Mouse (Mus musculus): ENCODE data around the gene Rims3. TPM values are rescaled to one million over a fixed set of nuclear protein-coding genes. Genes with fewer than 3 reads are reported as not detected.
A peak's percentile ranks its signal among the peaks of the same experiment; 100 is the strongest.

The Rims3 gene
- polyA plus RNA-seq, 1 experiment from 2014 or later: 23.3 TPM

DNA sequence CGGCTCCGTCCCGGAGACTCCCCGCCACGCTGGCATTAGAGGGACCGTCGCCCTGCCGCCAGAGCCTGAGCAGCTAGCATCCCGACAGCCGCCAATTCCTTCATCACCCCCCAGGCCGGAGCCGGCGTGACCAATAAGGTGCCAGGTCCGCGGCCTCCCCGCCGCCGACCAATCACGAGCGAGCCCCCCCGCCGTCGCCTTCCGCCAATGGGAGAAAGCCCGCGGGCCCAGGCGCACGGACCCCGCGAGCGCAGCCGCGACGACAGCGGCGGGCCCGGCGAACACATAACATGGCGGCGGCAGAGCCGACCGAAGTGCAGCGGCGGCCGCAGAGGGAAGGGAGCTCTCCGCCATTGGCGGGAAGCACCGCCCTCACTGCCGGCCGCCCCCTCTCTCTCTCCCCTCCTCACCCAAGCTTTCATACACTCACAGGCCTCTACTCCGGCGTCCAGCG is 29.5 kb upstream of the Rims3 start:
- peak overlapping the region; percentile 76 for H3K4me3 ChIP-seq (replicated peaks)
- H3K27me3 ChIP-seq (replicated peaks): no peaks in the 10 kb centered on the region
- no peaks in the 10 kb centered on the region for H3K36me3 ChIP-seq
- ATAC-seq (ENCODE audit: low FRiP score): peak; percentile 96
- peak overlapping the region; percentile 73 for H3K4me2 ChIP-seq
- H3K9ac ChIP-seq (replicated peaks): peak overlapping the region; percentile 100
- peak overlapping the region; percentile 100 for H3K27ac ChIP-seq (replicated peaks)
- 1% methylated on average over 37 of the region's 53 CpGs for WGBS
- H3K4me1 ChIP-seq: peaks cover 28% of the 10 kb centered on the region
- no peaks in the 10 kb centered on the region for H3K9me3 ChIP-seq (replicated peaks)

DNA sequence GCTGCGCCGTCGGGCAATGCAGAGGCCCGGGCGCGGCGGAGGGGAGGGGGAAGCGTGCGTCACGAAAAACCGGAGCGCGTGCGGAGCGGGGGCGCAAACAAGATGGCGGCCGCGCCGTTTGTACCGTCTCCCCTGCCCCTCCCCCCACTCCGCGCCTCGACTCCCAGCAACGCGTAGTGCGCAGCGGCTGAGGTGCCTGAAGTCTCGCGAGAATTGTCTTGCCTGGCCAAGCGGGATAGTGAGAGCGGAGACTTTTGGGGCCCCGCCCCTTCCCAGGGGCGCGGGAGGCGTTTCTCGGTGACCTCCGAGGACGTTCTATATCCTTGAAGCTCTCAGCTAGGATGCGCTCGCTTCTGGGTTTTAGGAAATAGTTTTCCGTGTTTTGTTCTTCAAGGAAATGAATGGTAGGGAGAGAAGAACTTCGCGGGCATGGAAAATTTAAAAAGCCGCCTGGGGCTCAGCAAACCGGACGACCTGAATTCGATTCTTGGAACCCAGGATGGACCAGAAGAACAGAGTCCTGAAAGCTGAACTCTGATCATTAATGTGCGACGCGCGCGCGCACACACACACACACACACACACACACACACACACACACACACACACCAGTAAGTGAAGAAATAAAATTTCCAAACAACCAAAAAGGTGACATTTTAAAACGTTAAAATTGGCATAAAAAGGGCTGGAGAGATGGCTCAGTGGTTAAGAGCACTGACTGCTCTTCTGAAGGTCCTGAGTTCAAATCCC is 28.9 kb upstream of the Rims3 start:
- H3K27me3 ChIP-seq (replicated peaks): no peaks in the 10 kb centered on the region
- ATAC-seq (ENCODE audit: low FRiP score): peak; percentile 97
- WGBS: under 1% methylated on average over 55 of the region's 55 CpGs

DNA sequence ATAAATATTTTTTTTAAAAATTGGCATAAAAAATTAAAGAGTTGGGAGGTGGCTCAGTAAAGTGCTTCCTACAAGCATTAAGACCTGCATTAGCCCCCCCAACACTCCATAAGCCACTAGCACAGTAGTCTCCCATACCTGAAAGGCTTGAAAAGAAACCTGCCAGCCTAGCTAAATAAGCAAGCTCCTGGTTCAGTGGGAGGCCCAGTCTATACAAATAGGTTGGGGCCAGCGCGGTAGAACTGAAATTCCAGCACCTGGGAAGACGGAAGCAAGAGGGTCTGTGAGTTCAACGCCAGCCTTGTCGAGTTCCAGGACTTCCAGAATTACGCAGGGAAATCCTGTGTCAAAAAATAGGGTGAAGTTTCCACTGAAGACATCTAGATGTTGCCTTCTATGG is 28.2 kb upstream of the Rims3 start:
- 94% methylated on average over 6 of the region's 6 CpGs for WGBS
- Histone ChIP-seq H3K27me3 (replicated peaks) (no peaks in the 10 kb centered on the region), H3K27ac (replicated peaks) (peak overlapping the region; percentile 100), H3K9ac (replicated peaks) (no peak overlapping the region), H3K36me3 (no peaks in the 10 kb centered on the region), H3K9me3 (replicated peaks) (no peaks in the 10 kb centered on the region), H3K4me2 (peak overlapping the region; percentile 73), H3K4me1 (peaks cover 28% of the 10 kb centered on the region), H3K4me3 (replicated peaks) (peak overlapping the region; percentile 76)
- no peak for ATAC-seq (ENCODE audit: low FRiP score)

More for the DNA sequence above, 28.9 kb upstream of the Rims3 start:
- Histone ChIP-seq H3K36me3 (no peaks in the 10 kb centered on the region), H3K27ac (replicated peaks) (peak overlapping the region; percentile 100), H3K4me3 (replicated peaks) (peak overlapping the region; percentile 76), H3K9me3 (replicated peaks) (no peaks in the 10 kb centered on the region), H3K4me2 (peak overlapping the region; percentile 73), H3K4me1 (peaks cover 28% of the 10 kb centered on the region), H3K9ac (replicated peaks) (peak overlapping the region; percentile 100)

DNA sequence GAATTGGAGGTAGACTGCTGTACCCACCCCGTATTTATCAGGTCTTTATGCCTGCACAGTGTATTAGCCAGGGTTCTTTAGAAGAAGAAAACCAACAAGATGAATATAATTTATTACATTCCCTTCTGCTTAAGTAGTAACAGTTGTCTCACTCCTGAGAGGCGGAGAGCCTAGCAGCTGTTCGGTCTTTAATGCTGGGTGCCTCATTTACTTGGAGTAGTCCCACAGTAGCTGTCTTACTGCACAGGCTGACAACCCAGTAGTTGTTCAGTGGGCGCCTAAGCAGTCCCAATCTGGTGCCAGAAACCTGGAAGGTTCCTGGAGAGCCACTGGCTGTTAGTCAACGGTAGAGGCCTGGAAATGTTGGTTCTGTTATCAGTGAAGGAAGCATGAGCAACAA is 23.8 kb upstream of the Rims3 start:
- no peak for ATAC-seq (ENCODE audit: low FRiP score)
- no peaks in the 10 kb centered on the region for H3K27me3 ChIP-seq (replicated peaks)
- H3K4me1 ChIP-seq: peaks cover 2% of the 10 kb centered on the region; the same call in 1 of the 2 replicates
- no peak overlapping the region for H3K27ac ChIP-seq (replicated peaks)
- H3K4me2 ChIP-seq: no peak overlapping the region
- H3K9me3 ChIP-seq (replicated peaks): no peaks in the 10 kb centered on the region
- no peak overlapping the region for H3K4me3 ChIP-seq (replicated peaks)
- 74% methylated on average over 5 of the region's 5 CpGs for WGBS
- H3K9ac ChIP-seq (replicated peaks): no peak overlapping the region
- no peaks in the 10 kb centered on the region for H3K36me3 ChIP-seq

DNA sequence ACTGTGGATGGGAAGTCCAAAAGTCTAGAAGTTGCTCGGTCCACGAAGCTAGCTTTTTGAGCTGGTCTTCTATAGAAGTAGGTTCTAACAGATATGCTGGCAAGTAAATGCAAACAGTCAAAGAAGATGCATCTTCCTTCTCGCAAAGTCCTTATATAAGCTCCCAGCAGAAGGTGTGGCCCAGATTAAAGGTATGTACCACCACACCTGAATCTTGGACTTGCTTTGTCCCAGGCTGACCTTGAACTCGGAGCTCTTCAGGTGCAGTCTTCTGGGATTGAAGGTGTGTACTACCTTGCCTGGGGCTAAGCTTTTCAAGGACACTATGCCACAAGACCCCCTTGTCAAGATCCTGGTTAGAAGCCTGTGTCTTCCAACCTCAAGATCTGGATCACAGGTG is 23.1 kb upstream of the Rims3 start, which contains the start of gene Nfyc:
Nfyc (minus strand) TSS at position 101 of the 400 bp plus-strand sequence.
- no peak within 1 kb of the TSS for H3K4me2 ChIP-seq
- WGBS: 95% methylated on average over 4 of the region's 4 CpGs
- H3K9me3 ChIP-seq (replicated peaks): no peaks in the 10 kb centered on the region
- H3K27ac ChIP-seq (replicated peaks): no peak within 1 kb of the TSS
- ATAC-seq (ENCODE audit: low FRiP score): no peak
- no peaks in the 10 kb centered on the region for H3K4me1 ChIP-seq
- no peak within 1 kb of the TSS for H3K4me3 ChIP-seq (replicated peaks)
- no peaks in the 10 kb centered on the region for H3K27me3 ChIP-seq (replicated peaks)
- H3K9ac ChIP-seq (replicated peaks): no peak within 1 kb of the TSS
- no peaks in the 10 kb centered on the region for H3K36me3 ChIP-seq

DNA sequence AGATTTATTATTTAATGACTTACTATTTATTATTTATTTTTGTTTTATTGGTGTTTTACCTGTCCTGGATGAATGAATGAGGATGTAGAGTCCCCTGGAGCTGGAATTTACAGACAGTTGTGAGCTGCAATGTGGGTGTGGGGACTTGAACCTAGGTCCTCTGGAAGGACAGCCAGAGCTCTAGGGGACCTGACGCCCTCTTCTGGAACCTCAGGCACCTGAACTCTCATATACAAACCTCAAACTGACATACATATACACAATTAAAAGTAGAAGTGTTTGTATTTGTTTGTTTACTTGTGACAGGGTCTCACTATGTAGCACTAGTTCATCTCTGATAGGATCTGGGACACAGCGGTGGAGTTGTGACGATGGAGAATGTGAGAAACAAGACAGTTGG is 13.3 kb upstream of the Rims3 start:
- no peaks in the 10 kb centered on the region for H3K27me3 ChIP-seq (replicated peaks)
- H3K27ac ChIP-seq (replicated peaks): no peak overlapping the region
- H3K4me1 ChIP-seq: no peaks in the 10 kb centered on the region
- no peak for ATAC-seq (ENCODE audit: low FRiP score)
- 90% methylated on average over 3 of the region's 3 CpGs for WGBS
- no peaks in the 10 kb centered on the region for H3K36me3 ChIP-seq
- no peak overlapping the region for H3K4me3 ChIP-seq (replicated peaks)
- H3K4me2 ChIP-seq: no peak overlapping the region
- no peaks in the 10 kb centered on the region for H3K9me3 ChIP-seq (replicated peaks)
- no peak overlapping the region for H3K9ac ChIP-seq (replicated peaks)

DNA sequence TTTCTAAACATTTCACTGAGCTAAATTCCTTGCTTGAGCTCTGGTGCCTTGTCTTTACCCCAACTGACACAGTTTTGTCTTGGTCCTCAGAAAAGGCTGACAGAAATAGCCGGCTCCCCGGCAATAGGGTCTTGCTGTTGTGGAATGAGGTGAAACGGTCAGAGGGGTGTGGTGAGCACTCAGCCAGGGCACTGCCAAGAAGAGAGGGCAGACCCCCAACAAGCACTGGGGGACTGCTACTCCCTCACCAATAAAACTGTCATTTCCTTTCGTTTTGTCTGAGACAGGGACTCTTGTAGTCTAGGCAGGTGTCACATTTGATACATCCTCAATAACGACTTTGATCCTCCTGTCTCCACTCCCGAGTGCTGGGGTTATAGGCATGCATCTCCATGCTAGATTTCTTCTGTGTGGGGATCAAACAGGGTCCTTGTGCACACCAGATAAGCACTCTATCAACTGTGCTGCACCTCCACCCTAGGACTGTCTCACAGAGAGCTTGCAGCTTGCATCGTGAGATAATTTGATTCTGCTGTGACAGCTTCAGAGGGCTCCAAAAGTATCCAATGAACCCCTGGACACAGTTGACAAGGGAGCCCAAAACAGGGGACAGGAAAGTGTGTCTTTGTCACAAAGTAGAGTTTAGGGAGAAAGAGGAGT is 10.1 kb upstream of the Rims3 start:
- no peak overlapping the region for H3K27ac ChIP-seq (replicated peaks)
- H3K4me1 ChIP-seq: peaks cover 9% of the 10 kb centered on the region; the same call in 1 of the 2 replicates
- H3K27me3 ChIP-seq (replicated peaks): no peaks in the 10 kb centered on the region; the same call in 1 of the 2 replicates
- no peak overlapping the region for H3K4me3 ChIP-seq (replicated peaks)
- H3K4me2 ChIP-seq: no peak overlapping the region
- H3K9me3 ChIP-seq (replicated peaks): no peaks in the 10 kb centered on the region
- WGBS: 40% methylated on average over 7 of the region's 7 CpGs
- no peak for ATAC-seq (ENCODE audit: low FRiP score)
- H3K9ac ChIP-seq (replicated peaks): no peak overlapping the region
- H3K36me3 ChIP-seq: no peaks in the 10 kb centered on the region

DNA sequence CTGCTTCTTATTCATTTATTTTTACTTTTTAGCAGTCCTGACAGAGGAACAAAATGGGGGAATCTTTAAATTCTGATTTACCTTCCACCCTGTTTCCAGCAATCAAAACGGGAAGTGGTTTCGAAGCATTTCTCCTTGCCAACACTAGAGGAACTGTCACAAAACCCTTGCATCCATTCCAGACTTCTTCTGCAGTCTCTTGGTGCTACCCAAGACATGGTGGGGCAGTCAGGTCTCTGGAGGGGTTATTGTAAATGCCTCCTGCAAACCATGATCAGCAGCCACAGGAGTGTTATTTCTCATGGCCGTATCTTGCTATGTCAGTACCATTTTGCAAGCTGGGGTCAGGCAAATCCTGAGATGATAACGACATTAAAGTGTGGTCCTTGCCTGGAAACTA is 9.5 kb upstream of the Rims3 start:
- Histone ChIP-seq H3K4me2 (no peak overlapping the region), H3K27me3 (replicated peaks) (no peaks in the 10 kb centered on the region; the same call in 1 of the 2 replicates), H3K4me3 (replicated peaks) (no peak overlapping the region), H3K9ac (replicated peaks) (no peak overlapping the region), H3K9me3 (replicated peaks) (no peaks in the 10 kb centered on the region), H3K36me3 (no peaks in the 10 kb centered on the region), H3K4me1 (peaks cover 9% of the 10 kb centered on the region; the same call in 1 of the 2 replicates), H3K27ac (replicated peaks) (no peak overlapping the region)
- no peak for ATAC-seq (ENCODE audit: low FRiP score)
- 86% methylated on average over 4 of the region's 4 CpGs for WGBS

DNA sequence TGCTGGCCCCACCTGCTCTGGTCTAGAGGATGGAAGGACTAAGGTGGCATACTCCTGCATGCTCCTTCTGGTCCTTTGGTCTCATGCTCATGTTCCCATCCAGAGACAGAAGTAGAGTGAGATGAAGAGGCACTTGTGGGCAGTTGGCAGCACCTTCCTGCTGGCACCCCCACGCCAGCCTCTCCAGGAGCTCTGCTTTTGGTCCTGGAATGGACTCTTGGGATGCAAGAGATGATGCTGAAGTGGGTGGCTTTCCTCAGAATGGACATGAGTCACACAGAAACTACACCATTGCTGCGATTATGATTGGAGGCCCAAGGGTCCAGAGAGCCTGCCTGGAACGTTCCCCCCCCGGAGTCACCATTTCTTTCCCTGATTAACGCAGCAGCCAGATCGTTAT is 5.7 kb upstream of the Rims3 start:
- H3K9ac ChIP-seq (replicated peaks): no peak overlapping the region
- 70% methylated on average over 6 of the region's 6 CpGs for WGBS
- no peaks in the 10 kb centered on the region for H3K9me3 ChIP-seq (replicated peaks)
- H3K4me2 ChIP-seq: no peak overlapping the region
- H3K36me3 ChIP-seq: no peaks in the 10 kb centered on the region
- no peak for ATAC-seq (ENCODE audit: low FRiP score)
- peaks cover 9% of the 10 kb centered on the region; the same call in 1 of the 2 replicates for H3K4me1 ChIP-seq
- H3K27me3 ChIP-seq (replicated peaks): peaks cover 4% of the 10 kb centered on the region; the same call in 1 of the 2 replicates
- H3K27ac ChIP-seq (replicated peaks): no peak overlapping the region
- H3K4me3 ChIP-seq (replicated peaks): no peak overlapping the region

DNA sequence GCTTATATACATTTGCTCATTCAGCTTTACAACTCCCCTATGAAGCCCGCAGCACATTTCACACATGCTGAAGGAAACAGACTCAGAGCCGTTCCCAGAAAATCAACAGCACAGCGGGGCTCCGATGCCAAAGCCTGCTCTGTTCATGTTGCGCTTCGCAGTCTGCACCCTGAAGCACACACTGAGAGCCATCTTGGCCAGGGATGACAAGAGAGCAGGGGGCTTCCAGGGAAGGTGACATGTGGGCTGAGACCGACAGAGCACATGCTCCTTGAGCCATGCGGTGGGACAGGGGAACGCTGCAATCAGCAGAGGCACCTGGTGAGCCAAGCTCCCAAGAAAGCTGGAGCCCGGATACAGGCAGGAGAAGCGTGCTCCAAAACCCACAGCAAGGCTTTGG is 5.2 kb upstream of the Rims3 start:
- Histone ChIP-seq H3K4me3 (replicated peaks) (no peak overlapping the region), H3K9ac (replicated peaks) (no peak overlapping the region), H3K4me1 (peaks cover 9% of the 10 kb centered on the region; the same call in 1 of the 2 replicates), H3K9me3 (replicated peaks) (no peaks in the 10 kb centered on the region), H3K27me3 (replicated peaks) (peaks cover 4% of the 10 kb centered on the region; the same call in 1 of the 2 replicates), H3K27ac (replicated peaks) (no peak overlapping the region), H3K4me2 (no peak overlapping the region), H3K36me3 (no peaks in the 10 kb centered on the region)
- 53% methylated on average over 11 of the region's 11 CpGs for WGBS
- ATAC-seq (ENCODE audit: low FRiP score): no peak

DNA sequence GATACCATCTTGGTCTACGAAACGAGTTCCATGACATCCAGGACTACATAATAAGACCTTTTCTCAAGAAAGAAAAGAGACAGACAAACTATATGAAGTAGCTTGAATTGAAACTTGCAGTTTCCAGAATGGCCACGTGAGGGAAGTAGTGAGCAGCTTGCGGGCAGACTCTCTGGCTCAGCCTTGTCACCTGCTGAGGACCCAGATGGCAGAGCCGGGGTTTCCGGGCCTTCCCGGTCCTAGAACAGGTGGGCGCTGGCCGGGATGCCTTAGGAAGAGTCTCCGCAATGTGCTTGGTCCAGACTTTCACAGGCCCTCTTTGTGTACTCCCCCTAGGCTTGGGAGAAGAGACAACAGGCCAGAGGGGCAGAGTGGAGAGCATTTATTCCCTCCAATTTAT is 3.7 kb upstream of the Rims3 start:
- WGBS: 2% methylated on average over 10 of the region's 10 CpGs
- ATAC-seq (ENCODE audit: low FRiP score): 0 out of 2 replicates have a peak, but pooled peaks have one; percentile 12
- H3K9me3 ChIP-seq (replicated peaks): no peaks in the 10 kb centered on the region
- H3K4me2 ChIP-seq: peak overlapping the region; percentile 28
- peaks cover 16% of the 10 kb centered on the region for H3K4me1 ChIP-seq
- no peaks in the 10 kb centered on the region for H3K36me3 ChIP-seq
- no peak overlapping the region for H3K27ac ChIP-seq (replicated peaks)
- no peak overlapping the region for H3K9ac ChIP-seq (replicated peaks)
- H3K27me3 ChIP-seq (replicated peaks): peaks cover 4% of the 10 kb centered on the region; the same call in 1 of the 2 replicates
- H3K4me3 ChIP-seq (replicated peaks): no peak overlapping the region
